Mouse (Mus musculus) heart, embryonic 16.5 days (tissue): ENCODE results near the gene Gng2. TPM values are rescaled to one million over a fixed set of nuclear protein-coding genes. Genes with fewer than 3 reads are reported as not detected.

Source experiments
- ATAC-seq: fragments of 200-750 bp; cut with Nextera tagmentation; replicated peaks from 2 replicates; pipeline ENCODE4 v1.8.0; 2017; ENCODE audit warnings: moderate number of reproducible peaks; ENCODE audit not compliant: insufficient read depth, low FRiP score; ENCODE audit errors: extremely low read depth
- H3K27ac ChIP-seq: fragments of 300-500 bp; sonication (generic); 2 replicates; pipeline ENCODE4 v1.5.1; 2014; ENCODE audit warnings: mild to moderate bottlenecking, low read length, control low read depth, moderate library complexity
- H3K27me3 ChIP-seq: fragments of 300-500 bp; sonication (generic); 2 replicates; pipeline ENCODE4 v1.6.1; 2014; ENCODE audit warnings: low read length, mixed read lengths; ENCODE audit not compliant: control insufficient read depth, insufficient read depth
- H3K36me3 ChIP-seq: fragments of 300-500 bp; sonication (generic); 2 replicates; pipeline ENCODE4 v1.6.1; 2014; ENCODE audit not compliant: control insufficient read depth, insufficient read depth
- H3K4me1 ChIP-seq: fragments of 300-500 bp; sonication (generic); 2 replicates; pipeline ENCODE4 v1.6.1; 2014; ENCODE audit warnings: low read length, mixed read lengths; ENCODE audit not compliant: control insufficient read depth, insufficient read depth
- H3K4me2 ChIP-seq: fragments of 300-500 bp; sonication (generic); 2 replicates; pipeline ENCODE4 v1.6.1; 2014; ENCODE audit warnings: low read depth, mild to moderate bottlenecking, control low read depth, low read length
- H3K4me3 ChIP-seq: fragments of 300-500 bp; sonication (generic); 2 replicates; pipeline ENCODE4 v1.5.1; 2014; ENCODE audit warnings: mild to moderate bottlenecking, control low read depth, low read length
- H3K9ac ChIP-seq: fragments of 300-500 bp; sonication (generic); 2 replicates; pipeline ENCODE4 v1.6.1; 2014; ENCODE audit warnings: low read length, control low read depth
- H3K9me3 ChIP-seq: fragments of 300-500 bp; sonication (generic); replicated peaks from 2 replicates; pipeline ENCODE4 v1.6.1; 2016; ENCODE audit warnings: low read length; ENCODE audit not compliant: control insufficient read depth
- whole genome bisulfite sequencing: fragments of 180-500 bp; shearing (Covaris S2); extraction: QIAGEN DNeasy Blood & Tissue Kit; methylation state at CpG from one replicate; pipeline ENCODE4 v1.1.7; 2014; 5-methylcytosine and 5-hydroxymethylcytosine counted together
- polyA plus RNA-seq: library from polyadenylated mRNA; unstranded; fragments of >200 nt; fragmentation: Nextera tagmentation; extraction: Ambion mirVana; gene quantifications from 2 replicates; pipeline ENCODE4 v1.2.1, GENCODE M21; 2015

The Gng2 gene
- polyA plus RNA-seq, 1 experiment from 2014 or later, result 58.8 TPM

- no peak overlapping the region for H3K4me2 ChIP-seq
- no peak for ATAC-seq
- WGBS, result 74% methylated on average over 4 of the region's 4 CpGs
- H3K36me3 ChIP-seq, result no peaks in the 10 kb centered on the region
- no peak overlapping the region for H3K27ac ChIP-seq
- H3K9ac ChIP-seq, result no peak overlapping the region
- no peak overlapping the region for H3K4me3 ChIP-seq
- H3K4me1 ChIP-seq, result no peaks in the 10 kb centered on the region
- H3K27me3 ChIP-seq, result no peaks in the 10 kb centered on the region
- no peaks in the 10 kb centered on the region for H3K9me3 ChIP-seq
Measured at GRCm38 (mm10) chr14:19995943-19996342, 18.5 kb upstream of the Gng2 start.

DNA sequence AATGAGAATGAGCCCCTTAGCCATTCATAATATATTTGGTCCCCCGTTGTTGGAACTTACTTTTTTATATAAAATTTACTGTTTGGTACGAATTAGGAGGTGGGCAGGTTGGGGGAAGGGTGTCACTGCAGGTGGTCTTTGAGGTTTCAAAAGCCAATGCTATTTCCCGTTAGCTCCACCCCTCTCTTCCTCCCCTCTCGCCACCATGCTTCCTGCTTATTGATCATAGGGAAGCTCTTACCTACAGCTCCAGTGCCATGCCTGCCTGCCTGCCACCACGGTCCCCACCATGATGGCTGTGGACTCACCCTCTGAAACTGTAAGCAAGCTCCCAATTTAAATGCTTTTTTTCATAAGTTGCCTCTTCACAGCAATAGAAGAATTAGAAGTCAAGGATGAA is 16.6 kb upstream of the Gng2 start:
- ATAC-seq, result no peak
- Histone ChIP-seq H3K9ac (no peak overlapping the region), H3K4me3 (no peak overlapping the region), H3K4me1 (no peaks in the 10 kb centered on the region), H3K9me3 (no peaks in the 10 kb centered on the region), H3K27ac (no peak overlapping the region), H3K4me2 (no peak overlapping the region), H3K27me3 (no peaks in the 10 kb centered on the region), H3K36me3 (no peaks in the 10 kb centered on the region)
- WGBS, result 65% methylated on average over 5 of the region's 5 CpGs

DNA sequence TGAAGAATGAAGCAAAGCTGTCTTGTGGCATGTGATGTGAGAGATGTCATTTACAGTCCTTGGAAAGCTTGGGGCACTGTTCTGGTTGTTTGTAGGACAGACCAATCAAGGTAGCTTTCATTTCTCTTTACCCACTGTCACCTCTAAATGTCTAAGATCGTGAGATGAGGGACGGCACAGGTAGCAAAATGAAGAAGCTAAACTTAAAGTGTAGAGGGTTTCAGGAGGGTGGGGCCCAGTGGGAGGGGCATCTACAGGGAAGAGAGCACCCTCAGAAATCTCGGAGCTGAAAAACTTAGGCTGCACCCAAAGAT is 16.1 kb upstream of the Gng2 start:
- 76% methylated on average over 3 of the region's 3 CpGs for WGBS
- no peak overlapping the region for H3K4me3 ChIP-seq
- no peak overlapping the region for H3K9ac ChIP-seq
- ATAC-seq, result no peak
- no peaks in the 10 kb centered on the region for H3K36me3 ChIP-seq
- no peaks in the 10 kb centered on the region for H3K9me3 ChIP-seq
- no peaks in the 10 kb centered on the region for H3K27me3 ChIP-seq
- H3K27ac ChIP-seq, result no peak overlapping the region
- no peak overlapping the region for H3K4me2 ChIP-seq
- H3K4me1 ChIP-seq, result no peaks in the 10 kb centered on the region

GRCm38 (mm10) chr14:19992873-19993569 is 15.6 kb upstream of the Gng2 start:
- Histone ChIP-seq H3K9ac (no peak overlapping the region), H3K4me3 (no peak overlapping the region), H3K9me3 (no peaks in the 10 kb centered on the region), H3K36me3 (no peaks in the 10 kb centered on the region), H3K4me2 (no peak overlapping the region), H3K4me1 (no peaks in the 10 kb centered on the region), H3K27me3 (no peaks in the 10 kb centered on the region), H3K27ac (no peak overlapping the region)
- ATAC-seq, result no peak
- 69% methylated on average over 8 of the region's 8 CpGs for WGBS

DNA sequence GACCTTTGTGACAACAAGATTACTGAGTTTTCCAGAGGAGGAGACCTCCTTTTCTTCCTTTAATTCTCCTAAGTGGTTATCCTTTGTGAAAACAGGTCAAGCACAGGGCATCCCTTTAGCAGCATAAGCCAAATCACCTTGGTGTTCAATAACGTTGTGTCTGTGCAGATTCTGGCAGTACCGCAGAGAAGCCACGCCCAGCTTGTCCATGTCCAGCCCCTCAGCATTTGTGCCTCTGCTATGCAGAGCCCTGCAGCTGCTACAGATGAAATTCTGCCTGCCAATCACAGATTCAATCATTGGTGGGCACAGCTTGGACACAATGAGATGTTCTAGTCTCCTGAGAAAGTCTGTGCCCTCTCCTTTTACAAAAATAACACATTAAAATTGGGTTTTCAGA is 14.4 kb upstream of the Gng2 start:
- Histone ChIP-seq H3K4me2 (no peak overlapping the region), H3K36me3 (no peaks in the 10 kb centered on the region), H3K9ac (no peak overlapping the region), H3K27ac (no peak overlapping the region), H3K9me3 (no peaks in the 10 kb centered on the region), H3K27me3 (no peaks in the 10 kb centered on the region), H3K4me1 (peaks cover 3% of the 10 kb centered on the region), H3K4me3 (no peak overlapping the region)
- no peak for ATAC-seq
- 48% methylated on average over 3 of the region's 3 CpGs for WGBS

DNA sequence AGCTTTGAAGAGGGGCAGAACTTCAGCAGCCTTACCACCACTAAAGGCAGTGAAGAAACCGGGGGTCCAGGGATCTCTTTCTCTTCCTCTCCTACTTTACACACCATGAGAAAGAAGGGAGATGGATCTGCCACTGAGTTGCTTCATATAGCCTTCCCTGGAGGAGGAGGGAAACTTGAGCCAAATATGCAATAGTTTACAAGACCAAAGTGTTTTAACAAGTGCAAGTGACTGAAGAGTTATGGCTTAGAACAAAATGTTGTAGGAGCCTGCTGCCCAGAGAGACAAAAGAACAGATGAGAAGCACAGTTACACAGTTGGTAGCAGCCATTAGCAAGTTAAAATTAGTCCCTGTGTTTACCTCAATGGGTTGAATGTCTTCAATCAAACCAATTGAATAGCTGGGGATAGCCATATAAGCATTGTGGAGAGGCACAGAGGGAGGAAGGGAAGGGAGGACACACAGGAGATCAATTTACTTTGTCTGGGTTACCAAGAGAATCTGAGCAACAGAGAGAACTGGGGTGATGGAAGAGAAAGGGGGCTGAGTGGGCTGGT is 13.1 kb upstream of the Gng2 start:
- Histone ChIP-seq H3K27me3 (no peaks in the 10 kb centered on the region), H3K36me3 (no peaks in the 10 kb centered on the region), H3K4me2 (no peak overlapping the region), H3K9me3 (no peaks in the 10 kb centered on the region), H3K4me3 (no peak overlapping the region), H3K9ac (no peak overlapping the region), H3K4me1 (peaks cover 16% of the 10 kb centered on the region), H3K27ac (no peak overlapping the region)
- WGBS, result 85% methylated on average over 1 of the region's 1 CpGs
- ATAC-seq, result no peak

GRCm38 (mm10) chr14:19988410-19988809 is 11.0 kb upstream of the Gng2 start:
- WGBS, result 80% methylated on average over 3 of the region's 3 CpGs
- H3K9ac ChIP-seq, result no peak overlapping the region
- no peak overlapping the region for H3K4me2 ChIP-seq
- ATAC-seq, result no peak
- peaks cover 35% of the 10 kb centered on the region for H3K4me1 ChIP-seq
- H3K36me3 ChIP-seq, result no peaks in the 10 kb centered on the region
- no peaks in the 10 kb centered on the region for H3K27me3 ChIP-seq
- no peak overlapping the region for H3K27ac ChIP-seq
- H3K9me3 ChIP-seq, result no peaks in the 10 kb centered on the region
- H3K4me3 ChIP-seq, result no peak overlapping the region

GRCm38 (mm10) chr14:19987358-19987834 is 10.0 kb upstream of the Gng2 start:
- WGBS, result 30% methylated on average over 8 of the region's 8 CpGs
- peak overlapping the region; percentile 13; the same call in 1 of the 2 replicates for H3K4me3 ChIP-seq
- no peak for ATAC-seq
- H3K4me2 ChIP-seq, result peak overlapping the region; percentile 45
- H3K36me3 ChIP-seq, result no peaks in the 10 kb centered on the region
- no peaks in the 10 kb centered on the region for H3K9me3 ChIP-seq
- H3K4me1 ChIP-seq, result peaks cover 35% of the 10 kb centered on the region
- H3K27ac ChIP-seq, result peak overlapping the region; percentile 88
- H3K9ac ChIP-seq, result no peak overlapping the region
- H3K27me3 ChIP-seq, result no peaks in the 10 kb centered on the region

DNA sequence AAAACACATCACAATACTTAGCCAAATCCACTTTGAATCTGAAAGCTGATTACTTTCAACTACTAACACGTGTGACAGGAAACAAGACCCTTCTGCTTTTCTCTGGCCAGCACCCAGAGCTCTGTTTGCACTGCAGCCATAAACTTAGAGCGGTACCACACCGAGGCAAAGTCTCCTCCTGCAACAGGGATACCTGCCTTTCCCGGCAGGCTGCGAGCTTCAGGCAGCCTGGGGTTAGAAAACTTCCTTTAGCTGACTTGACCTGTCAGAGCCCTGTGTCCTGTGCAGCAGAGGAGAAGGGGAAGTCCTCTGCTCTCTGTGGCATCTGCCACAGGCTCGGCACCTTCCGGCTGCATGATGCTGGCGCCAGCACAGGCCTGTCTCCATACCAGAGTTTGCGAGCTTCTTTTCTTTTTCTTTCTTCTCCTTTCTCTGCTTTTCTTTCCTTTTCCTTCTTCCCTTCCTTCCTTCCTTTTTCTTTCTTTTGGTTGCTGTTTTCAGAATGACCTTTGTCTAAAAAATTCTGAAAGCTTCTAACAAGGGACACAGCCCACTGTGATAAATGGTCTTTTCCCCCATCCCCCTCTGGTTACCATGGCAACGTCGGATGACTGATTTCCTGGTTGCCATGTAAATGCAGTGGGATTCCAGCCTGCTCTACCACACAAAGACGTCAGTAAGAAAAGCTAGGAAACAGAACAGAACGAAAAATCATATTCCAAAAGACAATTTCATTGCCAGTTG is 9.4 kb upstream of the Gng2 start:
- 14% methylated on average over 13 of the region's 13 CpGs for whole genome bisulfite sequencing
- H3K36me3 ChIP-seq, result no peaks in the 10 kb centered on the region
- peaks cover 35% of the 10 kb centered on the region for H3K4me1 ChIP-seq
- peak overlapping the region; percentile 45 for H3K4me2 ChIP-seq
- H3K9ac ChIP-seq, result peak overlapping the region; percentile 49; the same call in 1 of the 2 replicates
- H3K27ac ChIP-seq, result peak overlapping the region; percentile 88
- ATAC-seq, result peak; percentile 47
- no peaks in the 10 kb centered on the region for H3K27me3 ChIP-seq
- H3K4me3 ChIP-seq, result peak overlapping the region; percentile 19; the same call in 1 of the 2 replicates
- no peaks in the 10 kb centered on the region for H3K9me3 ChIP-seq
